Mouse (Mus musculus): ENCODE measurements around the gene Prkaa2.

The Prkaa2 gene

GRCm38 (mm10) chr4:105109199-105109989, at the start of gene Prkaa2:
Gene Prkaa2 (minus strand): TSS chr4:105109890.
- DNase-seq (ENCODE audit: low spot score in 2 of 2) = peak; percentile 74 to 77

- DNase-seq (ENCODE audit: low spot score in 2 of 2) = no peak
These were observed 49.8 kb upstream of the Prkaa2 start for GRCm38 (mm10) chr4:105159531-105159870.

GRCm38 (mm10) chr4:105158651-105159530, 49.2 kb upstream of the Prkaa2 start:
- DNase-seq (ENCODE audit: low spot score in 2 of 2) = peak; percentile 52 to 62

DNA sequence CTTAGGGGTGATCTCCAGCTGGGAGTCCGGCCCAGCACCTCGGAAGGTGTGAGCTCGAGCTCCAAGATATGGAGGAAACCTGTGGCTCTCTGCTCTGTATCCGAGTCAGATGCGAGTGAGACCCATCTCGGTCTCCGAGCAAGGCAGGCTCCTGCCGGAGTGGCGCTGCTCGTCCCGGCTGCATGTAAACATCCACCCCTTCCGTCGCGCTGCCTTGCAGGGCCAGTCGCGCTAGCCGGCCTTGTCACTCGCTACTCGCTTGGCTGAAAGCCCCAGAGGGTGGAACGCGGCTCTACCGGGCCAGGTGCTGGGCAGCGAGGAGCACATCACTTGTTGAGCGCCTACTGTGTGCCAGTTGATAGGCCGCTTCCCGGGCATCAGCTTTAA, 48.5 kb upstream of the Prkaa2 start:
- peak; percentile 81 to 84 for DNase-seq (ENCODE audit: low spot score in 2 of 2)

DNA sequence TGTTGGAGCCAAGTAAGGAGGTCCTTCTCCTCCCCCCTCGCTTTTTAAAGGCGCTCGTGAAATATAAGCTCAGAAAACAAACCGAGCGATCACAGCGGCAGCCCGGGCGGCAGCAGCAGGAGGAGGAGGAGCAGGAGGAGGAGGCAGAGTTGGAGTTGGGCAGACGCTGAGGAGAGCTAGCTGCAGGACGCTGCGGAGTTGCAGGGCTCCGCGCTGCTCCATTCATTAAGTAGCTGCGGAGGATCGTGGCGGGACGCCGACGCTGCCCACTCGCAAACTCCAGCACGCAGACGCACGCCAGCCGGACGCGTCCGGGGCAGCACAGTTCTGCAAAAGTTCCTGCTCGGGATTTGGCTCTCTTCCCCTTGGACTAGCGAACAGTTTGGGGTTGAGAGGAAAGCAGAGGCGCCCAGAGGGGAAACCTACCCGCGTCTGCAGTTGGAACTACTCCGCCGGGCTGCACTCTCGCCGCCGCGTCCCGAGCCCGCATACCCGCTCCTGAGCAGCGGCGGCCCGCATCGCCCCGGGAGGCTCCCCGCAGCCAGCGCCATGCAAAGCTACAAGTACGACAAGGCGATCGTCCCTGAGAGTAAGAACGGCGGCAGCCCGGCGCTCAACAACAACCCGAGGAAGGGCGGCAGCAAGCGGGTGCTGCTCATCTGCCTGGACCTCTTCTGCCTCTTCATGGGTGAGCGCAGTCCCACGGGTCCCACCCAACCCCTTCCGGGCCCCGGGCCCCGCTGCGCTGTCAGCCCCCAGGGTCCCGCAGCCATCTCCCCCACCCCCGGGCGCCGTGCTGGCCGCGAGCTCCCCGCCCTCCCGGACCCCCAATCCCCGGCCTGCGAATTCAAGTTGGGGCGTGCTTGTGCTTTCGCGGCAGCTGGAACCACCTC, 47.8 kb upstream of the Prkaa2 start, which contains the start of gene Plpp3:
Gene Plpp3, plus strand, starts transcription at position 72 of the 893 bp plus-strand sequence.
- DNase-seq (ENCODE audit: low spot score in 2 of 2) = peak; percentile 93 to 95

DNA sequence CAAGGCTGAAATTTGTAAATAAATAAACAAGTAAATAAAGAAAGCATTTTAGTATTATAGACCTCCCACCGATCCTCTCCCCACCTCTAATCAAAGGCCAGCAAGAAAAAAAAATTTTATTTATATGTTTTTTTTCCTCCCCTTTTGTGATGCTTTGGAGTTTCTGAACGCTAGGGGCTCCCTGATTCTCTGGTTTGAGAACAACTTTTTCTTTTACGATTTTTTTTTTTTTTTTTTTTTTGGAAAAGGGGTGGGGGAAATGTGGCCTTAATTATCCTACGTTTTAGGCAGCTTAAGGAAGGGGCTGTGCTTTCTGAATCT, 47.2 kb upstream of the Prkaa2 start:
- no peak for DNase-seq (ENCODE audit: low spot score in 2 of 2)

DNA sequence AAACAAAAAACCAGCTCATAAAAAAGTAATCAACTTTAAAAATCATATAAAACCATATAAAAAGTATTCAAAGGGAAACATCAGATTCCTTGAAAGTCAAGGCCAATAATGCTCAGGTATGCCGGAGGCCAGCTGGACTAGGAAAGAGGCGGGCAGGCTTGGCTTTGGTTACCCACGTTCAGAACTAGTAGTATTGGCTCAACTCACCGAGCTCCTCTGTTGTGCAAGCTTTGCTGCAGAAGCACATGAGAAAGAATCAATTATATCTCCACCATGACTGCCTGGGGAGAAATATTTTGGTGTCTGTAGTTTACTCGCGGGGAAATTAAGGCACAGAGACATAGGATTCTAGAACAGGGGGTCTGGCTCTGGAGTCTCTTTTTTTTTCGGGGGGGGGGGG, 46.6 kb upstream of the Prkaa2 start:
- DNase-seq (ENCODE audit: low spot score in 2 of 2) = no peak

DNA sequence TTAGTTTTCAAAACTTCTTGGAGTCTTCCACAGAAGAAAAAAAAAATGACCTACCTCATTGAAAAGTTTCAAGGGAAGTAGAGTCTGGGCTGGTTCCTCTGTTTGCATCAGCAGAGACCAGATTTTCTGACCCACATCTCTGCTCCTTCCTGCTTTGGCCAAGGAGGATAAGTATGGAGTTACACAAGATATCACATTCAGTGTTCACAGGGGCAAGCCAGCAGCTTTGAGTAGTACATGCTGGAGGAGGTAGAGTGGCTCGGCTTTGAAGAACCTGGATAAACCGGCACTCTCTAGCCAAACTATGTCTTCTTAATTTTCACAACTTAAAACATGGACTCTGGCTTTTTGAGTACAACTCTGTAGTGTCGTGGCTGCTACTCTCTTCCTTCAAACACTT, 43.5 kb upstream of the Prkaa2 start:
- no peak for DNase-seq (ENCODE audit: low spot score in 2 of 2)

GRCm38 (mm10) chr4:105151911-105152690, 42.4 kb upstream of the Prkaa2 start:
- peak; percentile 54 to 72 for DNase-seq (ENCODE audit: low spot score in 2 of 2)

DNA sequence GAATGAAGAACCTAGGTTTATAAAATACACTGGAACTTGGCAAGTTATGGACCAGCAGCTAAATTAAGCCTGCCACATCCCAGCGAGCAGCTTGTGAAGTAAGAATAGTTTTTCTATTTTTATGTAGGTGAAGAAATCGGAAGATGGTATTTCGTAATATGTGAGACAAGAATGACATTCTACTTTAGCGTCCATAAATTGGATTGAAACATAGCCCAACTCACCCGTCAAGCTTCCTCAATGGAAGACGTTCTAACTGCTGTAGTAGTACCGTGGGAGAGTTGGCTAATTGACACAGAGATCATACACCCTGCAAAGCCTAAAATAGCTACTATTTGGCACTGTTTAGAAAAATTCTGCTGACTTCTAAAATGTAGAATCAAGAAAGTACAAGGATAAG, 39.8 kb upstream of the Prkaa2 start:
- DNase-seq (ENCODE audit: low spot score in 2 of 2) = no peak

DNA sequence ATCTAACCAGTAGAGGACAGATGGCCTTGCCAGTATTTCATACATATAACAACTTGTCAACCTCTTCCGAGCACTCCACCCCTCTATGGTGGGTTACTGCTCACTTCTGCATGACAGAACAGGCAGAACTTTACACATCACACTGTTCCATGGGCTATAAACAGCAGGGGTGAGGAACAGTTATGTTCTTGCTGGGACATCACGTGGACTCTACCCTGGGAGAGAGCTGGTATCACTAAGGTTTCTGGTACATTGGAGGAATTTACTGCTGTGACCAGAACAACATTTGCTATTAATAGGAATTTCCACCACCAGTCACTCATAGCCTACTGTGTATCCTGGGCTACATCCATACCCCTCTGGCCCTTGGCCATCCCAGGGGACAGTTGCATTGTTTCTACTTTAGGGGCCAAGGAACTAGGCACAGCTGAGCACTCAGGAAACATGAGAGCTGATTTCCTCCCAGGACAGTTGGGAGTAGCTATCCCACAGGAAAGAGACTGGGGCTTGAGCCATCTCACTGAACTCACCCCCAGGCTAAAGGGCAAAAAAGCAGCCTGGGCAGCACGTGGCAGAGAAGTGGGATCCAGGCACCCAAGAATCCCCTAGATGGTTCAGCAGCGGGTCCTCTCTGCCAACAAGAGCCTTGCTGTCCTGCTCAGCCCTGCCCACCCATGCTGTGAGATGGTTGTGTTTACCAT, 23.8 kb upstream of the Prkaa2 start:
- peak in 1 of 2 experiments; percentile 17 for DNase-seq (ENCODE audit: low spot score in 2 of 2)

- DNase-seq (ENCODE audit: low spot score in 2 of 2) = no peak
These were observed 22.1 kb upstream of the Prkaa2 start for GRCm38 (mm10) chr4:105131756-105132314.

DNA sequence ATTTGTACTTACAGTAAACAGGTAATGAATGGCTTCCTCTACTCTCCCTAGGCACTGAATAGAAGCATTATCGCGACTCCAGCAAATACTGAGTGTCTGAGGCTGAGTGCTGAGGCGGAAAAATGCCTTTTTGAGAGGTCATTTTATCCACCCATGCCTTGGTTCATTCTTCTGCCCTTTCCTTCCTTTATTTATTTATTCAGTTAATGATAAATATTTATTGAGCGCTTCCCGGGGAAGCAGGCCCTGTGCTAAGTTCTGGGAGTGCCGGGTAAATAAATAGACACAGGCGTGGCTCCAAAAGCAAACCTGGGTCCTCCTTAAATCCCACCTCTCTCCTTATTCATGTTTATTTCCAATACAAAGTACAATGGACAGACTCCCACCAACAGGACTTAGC, 19.5 kb upstream of the Prkaa2 start:
- no peak for DNase-seq (ENCODE audit: low spot score in 2 of 2)

DNA sequence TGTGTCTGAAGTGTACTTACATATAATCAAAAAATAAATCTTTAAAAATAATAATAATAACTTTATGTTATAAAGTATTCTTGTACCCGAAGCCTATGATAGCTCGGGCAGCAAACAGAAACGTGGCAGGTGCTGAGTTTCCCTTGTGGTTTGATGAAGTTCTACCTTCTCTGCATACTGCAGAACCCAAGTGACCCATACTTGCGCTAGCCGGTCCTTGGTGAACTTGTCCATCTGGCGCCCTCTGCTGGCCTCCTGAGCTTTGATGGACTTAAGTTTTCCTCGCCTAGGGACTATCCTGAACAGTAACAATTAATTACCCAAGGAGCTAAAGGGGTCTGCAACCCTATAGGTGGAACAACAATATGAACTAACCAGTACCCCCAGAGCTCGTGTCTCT, 12.7 kb upstream of the Prkaa2 start:
- DNase-seq (ENCODE audit: low spot score in 2 of 2) = peak; percentile 10 to 49

GRCm38 (mm10) chr4:105121081-105121480, 11.4 kb upstream of the Prkaa2 start:
- no peak for DNase-seq (ENCODE audit: low spot score in 2 of 2)

DNA sequence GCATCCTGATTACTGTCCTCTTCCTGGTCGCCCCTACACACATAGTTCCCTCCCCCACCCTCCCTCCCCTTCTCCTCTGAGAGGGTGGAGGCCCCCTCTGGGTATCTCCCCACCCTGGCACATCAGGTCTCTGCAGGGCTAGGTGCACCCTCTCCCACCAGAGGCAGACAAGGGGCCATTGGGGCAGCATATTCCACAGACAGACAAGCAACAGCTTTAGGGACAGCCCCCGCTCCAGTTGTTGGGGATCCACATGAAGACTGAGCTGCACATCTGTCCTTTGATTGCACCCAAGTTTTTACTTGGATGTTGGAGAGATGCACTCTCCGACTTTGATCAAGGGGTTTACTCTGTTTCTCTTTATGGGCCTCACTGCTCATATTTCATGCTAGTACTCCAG, 3.8 kb upstream of the Prkaa2 start:
- DNase-seq (ENCODE audit: low spot score in 2 of 2) = no peak

GRCm38 (mm10) chr4:105113042-105113441, 3.4 kb upstream of the Prkaa2 start:
- no peak for DNase-seq (ENCODE audit: low spot score in 2 of 2)

DNA sequence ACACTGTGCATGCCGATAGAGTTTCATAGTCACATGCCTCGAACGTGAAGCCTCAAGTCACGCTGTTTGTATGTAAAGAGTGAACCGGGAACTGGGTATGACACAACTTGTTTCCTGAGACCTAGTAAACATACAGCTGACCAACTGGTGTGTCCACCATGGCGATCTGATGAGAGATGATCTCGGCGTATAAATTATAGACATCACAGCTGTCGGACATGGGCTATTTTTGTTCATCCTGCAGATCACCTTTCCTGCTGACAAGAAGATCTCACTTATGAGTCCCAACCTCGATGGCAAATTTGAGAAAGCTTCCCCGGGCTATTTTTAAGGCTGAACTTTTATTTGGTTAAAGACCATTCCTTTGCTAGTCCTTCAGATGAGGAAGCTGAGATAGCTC, 2.1 kb upstream of the Prkaa2 start:
- no peak for DNase-seq (ENCODE audit: low spot score in 2 of 2)

DNA sequence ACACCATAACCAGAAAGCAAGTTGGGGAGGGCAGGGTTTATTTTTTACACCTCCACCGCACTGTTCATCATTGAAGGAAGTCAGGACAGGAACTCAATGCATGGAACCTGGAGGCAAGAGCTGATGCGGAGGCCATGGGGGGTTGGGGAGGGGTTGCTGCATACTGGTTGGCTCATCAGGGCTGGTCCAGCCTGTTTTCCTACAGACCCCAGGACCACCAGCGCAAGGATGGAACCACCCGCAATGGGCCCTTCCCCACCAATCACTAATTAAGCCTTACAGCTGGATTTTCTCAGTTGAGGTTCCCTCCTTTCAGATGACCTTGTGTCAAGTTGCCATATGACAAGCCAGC, 970 bp upstream of the Prkaa2 start:
- no peak for DNase-seq (ENCODE audit: low spot score in 2 of 2)

DNA sequence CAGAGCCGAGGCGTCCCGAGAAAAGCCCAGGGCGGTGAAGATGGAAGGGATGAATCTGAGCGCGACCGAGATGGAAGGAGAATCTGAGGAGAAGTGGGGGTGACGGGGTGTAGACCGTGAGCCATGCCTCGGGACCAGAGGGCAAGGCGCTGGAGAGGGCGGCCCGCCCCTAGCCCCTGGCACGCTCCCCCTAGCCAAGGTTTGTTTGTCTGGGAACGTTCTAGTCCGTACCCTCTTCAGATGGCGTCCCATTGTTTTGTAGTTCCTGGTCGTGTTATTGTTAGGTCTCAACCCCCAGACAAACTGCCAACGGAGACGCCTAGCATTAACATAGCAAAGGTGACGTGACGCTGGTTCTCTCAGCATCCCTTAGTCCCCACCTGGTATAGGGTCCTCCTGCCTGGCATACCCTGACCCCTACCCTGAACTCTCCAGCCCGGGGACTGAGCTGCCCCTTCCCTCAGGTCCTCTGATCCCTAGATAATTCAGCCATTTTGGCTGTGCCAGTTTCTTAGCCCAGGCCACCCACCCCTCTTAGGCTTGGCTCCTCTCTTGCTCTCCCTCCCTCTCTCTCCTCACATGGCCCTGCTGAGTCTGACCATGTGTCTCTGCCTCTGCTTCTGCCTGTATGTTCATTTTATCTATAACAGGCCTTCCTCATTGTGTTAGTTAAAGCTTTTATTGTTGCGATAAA, 447 bp upstream of the Prkaa2 start:
- no peak for DNase-seq (ENCODE audit: low spot score in 2 of 2)
